Mouse (Mus musculus): Measurements from ENCODE around the gene E2f3. TPM values are rescaled to one million over a fixed set of nuclear protein-coding genes. Genes with fewer than 3 reads are reported as not detected.

E2f3 gene
- total and polyA plus RNA-seq, 2 experiments = 1.7 to 1.9 TPM

GRCm38 (mm10) chr13:29954741-29955140 is 31.1 kb downstream of the E2f3 start:
- Histone ChIP-seq H3K4me1 (ENCODE audit: control insufficient read depth, insufficient read depth, low read length) (peaks cover 2% of the 10 kb centered on the region), H3K36me3 (ENCODE audit: control insufficient read depth, insufficient read depth, low read length) (no peaks in the 10 kb centered on the region), H3K79me2 (ENCODE audit: control insufficient read depth, insufficient read depth, low read length) (peaks cover 38% of the 10 kb centered on the region), H3K4me3 (ENCODE audit: insufficient read depth, low read depth, low read length) (no peak overlapping the region), H3K9ac (ENCODE audit: low read depth, low read length) (no peak overlapping the region), H3K27me3 (ENCODE audit: control insufficient read depth, insufficient read depth, low read length) (no peaks in the 10 kb centered on the region), H3K27ac (replicated peaks; ENCODE audit: insufficient read depth, low read depth, low read length) (no peak overlapping the region)
- no peak for DNase-seq (ENCODE audit: extremely low read depth, low read depth, low spot score)
- no peak for TF ChIP-seq CTCF (IDR thresholded peaks at IDR 0.05; ENCODE audit: low read depth, low read length)
- TF ChIP-seq POLR2A (IDR thresholded peaks at IDR 0.05; ENCODE audit: extremely low read depth, insufficient read depth, low read length) = no peak
- 97% methylated on average over 10 of the region's 10 CpGs for WGBS

DNA sequence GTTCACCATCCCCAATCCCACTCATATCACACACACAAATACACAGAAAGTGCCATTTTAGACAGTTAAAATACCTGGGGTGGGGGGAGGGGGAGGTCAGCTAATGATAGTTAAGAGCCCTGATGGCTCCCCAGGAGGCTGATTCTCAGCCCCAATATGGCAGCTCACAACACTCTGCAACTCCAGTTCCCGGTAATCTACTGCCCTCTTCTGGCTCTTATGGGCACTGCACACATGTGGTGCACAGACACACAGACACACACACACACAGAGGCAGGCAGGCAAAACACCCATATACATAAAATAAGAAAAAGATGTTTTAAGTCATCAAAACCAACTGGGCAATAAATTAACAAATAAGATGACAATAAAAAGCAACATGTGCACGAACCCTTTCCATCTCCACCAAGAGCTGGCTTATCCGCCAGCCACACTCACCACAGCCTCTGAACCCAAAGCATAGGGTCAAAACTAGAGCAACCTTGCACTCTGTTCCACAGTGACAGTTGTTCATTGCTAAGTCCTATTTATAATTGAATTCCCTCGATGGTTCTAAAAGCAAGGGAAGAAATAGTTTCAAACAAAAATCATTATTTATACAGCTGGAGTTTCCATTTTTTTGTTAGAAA is 32.3 kb downstream of the E2f3 start:
- no peak overlapping the region for H3K4me3 ChIP-seq (ENCODE audit: insufficient read depth, low read depth, low read length)
- H3K4me1 ChIP-seq (ENCODE audit: control insufficient read depth, insufficient read depth, low read length) = no peaks in the 10 kb centered on the region; the same call in 1 of the 2 replicates
- no peaks in the 10 kb centered on the region for H3K36me3 ChIP-seq (ENCODE audit: control insufficient read depth, insufficient read depth, low read length)
- H3K9ac ChIP-seq (ENCODE audit: low read depth, low read length) = no peak overlapping the region
- peaks cover 46% of the 10 kb centered on the region for H3K79me2 ChIP-seq (ENCODE audit: control insufficient read depth, insufficient read depth, low read length)
- TF ChIP-seq POLR2A (IDR thresholded peaks at IDR 0.05; ENCODE audit: extremely low read depth, insufficient read depth, low read length) (no peak), CTCF (IDR thresholded peaks at IDR 0.05; ENCODE audit: low read depth, low read length) (peak; percentile 23; the same call in 1 of the 2 replicates)
- H3K27ac ChIP-seq (replicated peaks; ENCODE audit: insufficient read depth, low read depth, low read length) = no peak overlapping the region
- DNase-seq (ENCODE audit: extremely low read depth, low read depth, low spot score) = no peak
- 96% methylated on average over 4 of the region's 4 CpGs for WGBS
- no peaks in the 10 kb centered on the region for H3K27me3 ChIP-seq (ENCODE audit: control insufficient read depth, insufficient read depth, low read length)

- H3K27ac ChIP-seq (replicated peaks; ENCODE audit: insufficient read depth, low read depth, low read length) = no peak overlapping the region
- H3K4me3 ChIP-seq (ENCODE audit: insufficient read depth, low read depth, low read length) = no peak overlapping the region
- peaks cover 31% of the 10 kb centered on the region; the same call in 1 of the 2 replicates for H3K79me2 ChIP-seq (ENCODE audit: control insufficient read depth, insufficient read depth, low read length)
- no peak overlapping the region for H3K9ac ChIP-seq (ENCODE audit: low read depth, low read length)
- no peak for TF ChIP-seq CTCF (IDR thresholded peaks at IDR 0.05; ENCODE audit: low read depth, low read length)
- no peak for TF ChIP-seq POLR2A (IDR thresholded peaks at IDR 0.05; ENCODE audit: extremely low read depth, insufficient read depth, low read length)
- H3K27me3 ChIP-seq (ENCODE audit: control insufficient read depth, insufficient read depth, low read length) = no peaks in the 10 kb centered on the region
- H3K36me3 ChIP-seq (ENCODE audit: control insufficient read depth, insufficient read depth, low read length) = no peaks in the 10 kb centered on the region
- WGBS = 89% methylated on average over 8 of the region's 8 CpGs
- DNase-seq (ENCODE audit: extremely low read depth, low read depth, low spot score) = no peak
- peaks cover 7% of the 10 kb centered on the region for H3K4me1 ChIP-seq (ENCODE audit: control insufficient read depth, insufficient read depth, low read length)
Observed at GRCm38 (mm10) chr13:29946045-29946444, 39.8 kb downstream of the E2f3 start.

DNA sequence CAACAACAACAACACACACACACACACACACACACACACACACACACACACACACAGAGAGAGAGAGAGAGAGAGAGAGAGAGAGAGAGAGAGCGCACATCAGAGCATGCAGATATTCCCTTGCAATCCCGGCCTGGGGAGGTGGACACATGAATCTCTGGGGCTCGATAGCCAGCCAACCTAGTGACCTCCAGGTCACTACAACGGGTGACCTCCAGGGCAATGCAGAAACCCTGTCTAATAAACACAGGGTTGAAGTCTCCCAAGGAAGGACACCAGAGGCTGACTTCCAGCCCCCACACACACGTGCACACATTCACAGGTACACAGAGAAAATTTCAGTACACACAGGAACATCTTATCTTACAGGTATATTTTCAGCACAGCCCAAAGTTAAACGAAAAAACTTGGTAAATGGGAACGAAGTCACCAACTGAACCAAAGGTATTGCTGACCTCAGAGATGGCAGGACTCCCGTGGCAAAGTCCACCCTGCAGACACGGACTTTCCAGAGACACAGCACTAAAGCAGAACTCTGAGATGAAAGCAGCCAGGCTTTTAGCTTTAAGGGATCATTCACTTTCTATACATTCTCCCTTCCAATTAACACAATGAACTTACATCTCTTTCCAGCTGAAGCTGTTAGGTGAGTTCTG is 40.8 kb downstream of the E2f3 start:
- peak overlapping the region; percentile 73 for H3K27ac ChIP-seq (replicated peaks; ENCODE audit: insufficient read depth, low read depth, low read length)
- TF ChIP-seq CTCF (IDR thresholded peaks at IDR 0.05; ENCODE audit: low read depth, low read length) (no peak), POLR2A (IDR thresholded peaks at IDR 0.05; ENCODE audit: extremely low read depth, insufficient read depth, low read length) (no peak)
- H3K9ac ChIP-seq (ENCODE audit: low read depth, low read length) = no peak overlapping the region
- H3K79me2 ChIP-seq (ENCODE audit: control insufficient read depth, insufficient read depth, low read length) = peaks cover 22% of the 10 kb centered on the region; the same call in 1 of the 2 replicates
- H3K36me3 ChIP-seq (ENCODE audit: control insufficient read depth, insufficient read depth, low read length) = no peaks in the 10 kb centered on the region
- 25% methylated on average over 9 of the region's 9 CpGs for WGBS
- peak; percentile 92 for DNase-seq (ENCODE audit: extremely low read depth, low read depth, low spot score)
- peaks cover 13% of the 10 kb centered on the region for H3K4me1 ChIP-seq (ENCODE audit: control insufficient read depth, insufficient read depth, low read length)
- H3K27me3 ChIP-seq (ENCODE audit: control insufficient read depth, insufficient read depth, low read length) = no peaks in the 10 kb centered on the region
- no peak overlapping the region for H3K4me3 ChIP-seq (ENCODE audit: insufficient read depth, low read depth, low read length)

- peaks cover 17% of the 10 kb centered on the region for H3K4me1 ChIP-seq (ENCODE audit: control insufficient read depth, insufficient read depth, low read length)
- peaks cover 19% of the 10 kb centered on the region; the same call in 1 of the 2 replicates for H3K79me2 ChIP-seq (ENCODE audit: control insufficient read depth, insufficient read depth, low read length)
- H3K27me3 ChIP-seq (ENCODE audit: control insufficient read depth, insufficient read depth, low read length) = no peaks in the 10 kb centered on the region
- 0 out of 2 replicates have a peak overlapping the region, but pooled peaks have one; percentile 12 for H3K9ac ChIP-seq (ENCODE audit: low read depth, low read length)
- peak overlapping the region; percentile 73 for H3K27ac ChIP-seq (replicated peaks; ENCODE audit: insufficient read depth, low read depth, low read length)
- WGBS = 25% methylated on average over 8 of the region's 8 CpGs
- peak; percentile 78 for DNase-seq (ENCODE audit: extremely low read depth, low read depth, low spot score)
- no peak overlapping the region for H3K4me3 ChIP-seq (ENCODE audit: insufficient read depth, low read depth, low read length)
- no peaks in the 10 kb centered on the region for H3K36me3 ChIP-seq (ENCODE audit: control insufficient read depth, insufficient read depth, low read length)
- no peak for TF ChIP-seq POLR2A (IDR thresholded peaks at IDR 0.05; ENCODE audit: extremely low read depth, insufficient read depth, low read length)
- no peak for TF ChIP-seq CTCF (IDR thresholded peaks at IDR 0.05; ENCODE audit: low read depth, low read length)
Observed at GRCm38 (mm10) chr13:29944493-29944892, 41.4 kb downstream of the E2f3 start.
